Mouse (Mus musculus): ENCODE measurements at regions not wholly inside any gene's neighbourhood (a gene's known extent, or its start where the extent isn't known, plus 50 kb on each side); places are given as distances from the start of the nearest gene placed in this dataset.

DNA sequence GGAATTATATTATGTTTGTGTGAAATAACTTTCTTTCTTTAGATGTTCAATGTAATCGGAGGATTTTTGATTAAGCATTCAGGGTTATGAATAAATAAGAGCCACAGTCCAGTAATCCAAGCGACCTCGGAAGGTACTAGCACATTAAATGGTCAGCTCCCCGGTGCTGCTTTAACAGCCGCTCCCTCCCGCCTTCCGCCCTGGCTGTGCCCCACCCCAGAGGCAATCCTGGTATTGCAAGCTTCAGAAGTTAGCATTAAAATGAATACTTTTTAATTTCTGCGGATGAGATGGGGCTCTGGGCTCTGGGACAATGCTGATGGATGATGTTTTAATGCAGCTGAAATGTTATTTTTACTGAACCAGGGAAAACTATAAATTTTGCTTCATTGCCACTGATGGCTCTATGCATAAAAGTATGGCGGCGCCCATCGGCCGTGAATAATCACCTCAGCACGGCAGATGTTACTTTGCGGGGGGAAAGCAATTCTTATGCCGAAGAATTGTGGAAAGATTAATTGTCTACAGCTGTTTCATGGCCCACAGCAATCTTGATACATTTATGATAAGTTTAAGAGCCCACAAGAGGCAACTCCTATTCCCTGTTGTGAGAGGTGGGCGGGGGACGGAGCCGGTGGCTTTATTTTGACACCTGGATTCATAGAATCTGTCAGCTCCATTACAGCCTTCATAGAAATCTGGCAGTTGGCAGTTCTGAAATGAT is 136.5 kb downstream of the Gpat3 start:
- TF ChIP-seq CTCF (IDR thresholded peaks at IDR 0.05) = no peak
- TF ChIP-seq POLR2A (IDR thresholded peaks at IDR 0.05; ENCODE audit: insufficient read depth, low read depth, low read length) = no peak
- TF ChIP-seq EP300 (IDR thresholded peaks at IDR 0.05; ENCODE audit: insufficient read depth, low read depth, low read length) = no peak
